Mouse (Mus musculus): ENCODE measurements at regions not wholly inside any gene's neighbourhood (a gene's known extent, or its start where the extent isn't known, plus 50 kb on each side); places are given as distances from the start of the nearest gene placed in this dataset.

DNA sequence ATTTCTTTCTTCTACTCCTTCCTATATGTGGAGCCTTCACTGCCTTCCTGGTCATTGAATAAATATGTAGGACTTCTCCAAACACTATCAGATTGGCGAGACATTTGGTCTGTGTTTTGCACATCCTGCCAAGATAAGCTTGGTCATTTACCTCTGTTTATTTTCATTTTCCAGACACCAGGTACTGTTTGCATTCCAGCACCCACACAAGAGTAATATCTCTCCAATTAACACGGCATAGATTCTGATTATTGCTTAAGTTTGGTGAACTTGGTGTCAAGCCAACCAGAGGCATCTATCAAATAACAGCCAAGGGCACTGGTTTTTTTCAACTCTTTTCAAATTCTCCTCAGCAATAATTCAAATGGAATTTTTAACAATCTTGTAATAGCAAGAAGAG is 229.4 kb upstream of the Mpdz start:
- Histone ChIP-seq H3K4me3 (ENCODE audit: low read depth, low read length) (no peak overlapping the region), H3K9me3 (replicated peaks; ENCODE audit: control insufficient read depth, low read length, poor library complexity, severe bottlenecking) (no peaks in the 10 kb centered on the region), H3K4me1 (ENCODE audit: control insufficient read depth, insufficient read depth, low read length) (no peaks in the 10 kb centered on the region), H3K27ac (ENCODE audit: low read length) (no peak overlapping the region), H3K4me2 (ENCODE audit: low read length) (no peak overlapping the region), H3K36me3 (ENCODE audit: control insufficient read depth, insufficient read depth, low read length) (no peaks in the 10 kb centered on the region), H3K9ac (ENCODE audit: low read depth, low read length) (no peak overlapping the region), H3K27me3 (ENCODE audit: control insufficient read depth, insufficient read depth, low read depth, low read length) (no peaks in the 10 kb centered on the region)
- ATAC-seq, result no peak
- WGBS, result 85% methylated on average over 2 of the region's 2 CpGs

DNA sequence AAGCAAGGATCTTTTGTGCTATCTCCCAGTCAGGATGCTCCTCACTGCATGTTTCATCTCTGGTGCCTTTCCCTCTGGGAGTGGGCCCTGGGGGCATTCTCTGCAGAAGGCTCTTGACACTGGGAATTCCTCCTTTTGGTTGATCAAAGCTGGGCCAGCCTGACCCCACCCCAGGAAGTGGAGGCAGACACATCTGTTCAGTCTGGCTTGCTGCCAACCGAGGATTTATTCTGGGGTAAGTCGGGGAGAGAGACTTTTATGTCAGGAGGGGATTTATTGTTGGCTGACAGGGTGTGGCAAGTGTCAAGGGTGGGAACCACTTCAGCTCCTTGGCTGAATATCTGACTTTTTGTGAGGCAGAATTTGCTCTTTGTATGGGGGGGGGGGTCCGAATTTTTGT is 226.6 kb upstream of the Mpdz start:
- Histone ChIP-seq H3K4me1 (ENCODE audit: control insufficient read depth, insufficient read depth, low read length) (no peaks in the 10 kb centered on the region), H3K4me2 (ENCODE audit: low read length) (no peak overlapping the region), H3K27me3 (ENCODE audit: control insufficient read depth, insufficient read depth, low read depth, low read length) (no peaks in the 10 kb centered on the region), H3K4me3 (ENCODE audit: low read depth, low read length) (no peak overlapping the region), H3K9ac (ENCODE audit: low read depth, low read length) (no peak overlapping the region), H3K9me3 (replicated peaks; ENCODE audit: control insufficient read depth, low read length, poor library complexity, severe bottlenecking) (no peaks in the 10 kb centered on the region), H3K27ac (ENCODE audit: low read length) (no peak overlapping the region), H3K36me3 (ENCODE audit: control insufficient read depth, insufficient read depth, low read length) (no peaks in the 10 kb centered on the region)
- ATAC-seq, result no peak
- WGBS, result 9% methylated on average over 3 of the region's 3 CpGs

DNA sequence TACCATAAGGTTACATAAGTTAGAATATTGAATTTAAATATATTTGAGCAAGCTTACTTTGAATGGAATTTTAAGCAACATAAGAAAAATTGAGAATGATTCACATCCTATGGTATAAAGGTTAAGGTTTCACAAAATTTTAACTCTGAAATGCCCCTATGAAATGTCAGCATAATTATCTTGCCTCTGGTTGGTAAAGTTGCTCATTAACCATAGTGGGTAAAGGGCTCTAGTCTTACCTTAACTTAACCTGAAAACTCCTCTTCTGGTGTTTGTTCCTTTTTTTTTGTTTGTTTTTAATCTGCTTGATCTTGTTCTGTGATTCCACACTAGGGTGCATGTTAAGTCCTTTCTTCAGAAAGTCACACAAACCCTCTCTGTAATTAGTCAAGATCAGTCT is 218.5 kb upstream of the Mpdz start:
- H3K36me3 ChIP-seq (ENCODE audit: control insufficient read depth, insufficient read depth, low read length), result no peaks in the 10 kb centered on the region
- H3K9me3 ChIP-seq (replicated peaks; ENCODE audit: control insufficient read depth, low read length, poor library complexity, severe bottlenecking), result no peaks in the 10 kb centered on the region; the same call in 1 of the 2 replicates

DNA sequence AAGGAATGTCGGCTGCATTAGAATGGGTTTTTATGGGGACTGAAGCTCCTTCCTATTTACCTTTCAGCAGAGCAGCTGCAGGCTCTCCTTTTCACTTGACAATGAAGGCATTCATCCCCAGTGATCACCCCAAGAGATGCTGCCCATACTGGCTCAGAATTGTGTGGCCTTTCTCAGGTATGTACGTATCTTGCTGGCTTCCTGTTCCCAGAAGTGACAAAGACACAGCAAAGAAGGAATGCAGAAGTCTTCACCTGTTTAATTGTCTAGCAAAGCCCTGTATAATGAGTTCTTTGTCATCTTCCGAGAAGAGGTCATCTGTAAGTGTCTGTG is 185.8 kb upstream of the Mpdz start:
- Histone ChIP-seq H3K4me3 (ENCODE audit: low read depth, low read length) (no peak overlapping the region), H3K27ac (ENCODE audit: low read length) (no peak overlapping the region), H3K36me3 (ENCODE audit: control insufficient read depth, insufficient read depth, low read length) (no peaks in the 10 kb centered on the region), H3K9me3 (replicated peaks; ENCODE audit: control insufficient read depth, low read length, poor library complexity, severe bottlenecking) (no peaks in the 10 kb centered on the region), H3K9ac (ENCODE audit: low read depth, low read length) (no peak overlapping the region), H3K4me1 (ENCODE audit: control insufficient read depth, insufficient read depth, low read length) (no peaks in the 10 kb centered on the region), H3K27me3 (ENCODE audit: control insufficient read depth, insufficient read depth, low read depth, low read length) (no peaks in the 10 kb centered on the region), H3K4me2 (ENCODE audit: low read length) (no peak overlapping the region)
- WGBS, result 62% methylated on average over 3 of the region's 3 CpGs
- no peak for ATAC-seq

More for the DNA sequence above, 218.5 kb upstream of the Mpdz start:
- no peak overlapping the region for H3K4me3 ChIP-seq (ENCODE audit: low read depth, low read length)
- H3K27ac ChIP-seq (ENCODE audit: low read length), result no peak overlapping the region
- no peak overlapping the region for H3K4me2 ChIP-seq (ENCODE audit: low read length)
- no peaks in the 10 kb centered on the region for H3K4me1 ChIP-seq (ENCODE audit: control insufficient read depth, insufficient read depth, low read length)
- H3K9ac ChIP-seq (ENCODE audit: low read depth, low read length), result no peak overlapping the region
- ATAC-seq, result no peak
- H3K27me3 ChIP-seq (ENCODE audit: control insufficient read depth, insufficient read depth, low read depth, low read length), result no peaks in the 10 kb centered on the region

DNA sequence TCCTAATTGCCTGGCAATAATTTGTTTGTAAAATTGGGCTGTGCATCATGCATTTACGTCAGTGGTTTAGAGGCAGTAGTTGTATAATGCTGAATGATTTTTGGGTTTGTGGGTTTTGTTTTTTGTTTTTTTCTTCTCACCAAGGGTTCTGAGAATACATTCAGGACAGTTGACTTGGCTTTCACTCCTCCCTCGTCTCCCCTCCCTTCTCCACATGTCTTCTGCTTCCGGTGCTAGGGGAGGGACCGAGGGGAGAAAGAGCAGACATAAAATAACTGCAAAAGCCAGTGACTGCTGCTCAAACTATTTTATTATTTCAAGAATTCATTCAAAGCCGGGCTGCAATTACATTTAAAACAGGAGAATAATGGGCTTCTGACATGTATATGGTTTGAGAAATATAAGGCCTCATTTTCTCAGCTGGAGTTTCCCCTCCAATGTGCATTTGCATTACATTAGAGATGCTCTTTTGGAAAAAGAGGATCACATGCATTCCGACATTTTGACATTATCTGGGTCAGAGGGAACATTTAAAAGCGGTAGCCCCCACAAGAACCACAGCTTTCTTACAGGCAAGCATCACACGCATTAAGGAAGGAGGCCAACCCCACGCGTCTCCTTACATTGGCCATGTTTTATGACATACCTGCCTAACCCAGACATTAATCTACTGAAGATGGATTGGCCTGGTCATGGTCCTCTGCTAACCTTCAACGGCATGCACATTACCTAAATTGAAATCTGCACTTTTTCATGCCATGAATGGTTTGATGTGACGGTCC is 185.3 kb upstream of the Mpdz start:
- Histone ChIP-seq H3K4me2 (ENCODE audit: low read length) (no peak overlapping the region), H3K27me3 (ENCODE audit: control insufficient read depth, insufficient read depth, low read depth, low read length) (no peaks in the 10 kb centered on the region), H3K36me3 (ENCODE audit: control insufficient read depth, insufficient read depth, low read length) (no peaks in the 10 kb centered on the region), H3K4me3 (ENCODE audit: low read depth, low read length) (no peak overlapping the region), H3K9ac (ENCODE audit: low read depth, low read length) (no peak overlapping the region), H3K27ac (ENCODE audit: low read length) (no peak overlapping the region), H3K9me3 (replicated peaks; ENCODE audit: control insufficient read depth, low read length, poor library complexity, severe bottlenecking) (no peaks in the 10 kb centered on the region), H3K4me1 (ENCODE audit: control insufficient read depth, insufficient read depth, low read length) (no peaks in the 10 kb centered on the region)
- no peak for ATAC-seq
- WGBS, result 79% methylated on average over 12 of the region's 12 CpGs

DNA sequence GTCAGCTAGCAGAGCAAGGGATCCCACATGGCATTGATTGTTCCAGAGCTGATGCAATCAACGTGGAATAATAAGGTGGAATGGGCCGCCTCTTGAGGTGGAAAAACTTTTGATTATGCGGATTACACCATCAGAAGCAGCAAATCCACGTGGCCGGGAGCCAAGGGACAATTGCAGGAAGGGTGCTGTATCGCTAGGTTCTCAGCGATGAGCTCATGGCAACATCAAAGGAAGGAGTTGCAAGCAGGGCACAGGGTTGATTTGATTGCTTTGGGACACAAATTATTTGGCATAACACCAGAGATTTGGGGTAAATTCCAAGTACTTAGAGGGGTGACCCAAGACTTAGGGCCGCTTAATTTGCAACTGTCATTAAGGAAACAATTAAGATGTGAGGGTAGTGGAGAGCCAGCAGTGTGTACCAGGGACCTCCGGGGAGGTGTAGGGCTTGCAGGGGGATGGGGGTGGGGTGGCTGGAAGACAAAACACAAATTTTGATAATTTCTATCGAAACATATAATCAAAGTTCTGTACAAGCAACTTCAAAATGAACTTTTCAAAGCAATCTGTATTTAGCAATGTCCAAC is 182.8 kb upstream of the Mpdz start:
- Histone ChIP-seq H3K9ac (ENCODE audit: low read depth, low read length) (no peak overlapping the region), H3K4me1 (ENCODE audit: control insufficient read depth, insufficient read depth, low read length) (no peaks in the 10 kb centered on the region), H3K4me3 (ENCODE audit: low read depth, low read length) (no peak overlapping the region), H3K27ac (ENCODE audit: low read length) (no peak overlapping the region), H3K27me3 (ENCODE audit: control insufficient read depth, insufficient read depth, low read depth, low read length) (no peaks in the 10 kb centered on the region), H3K36me3 (ENCODE audit: control insufficient read depth, insufficient read depth, low read length) (no peaks in the 10 kb centered on the region), H3K9me3 (replicated peaks; ENCODE audit: control insufficient read depth, low read length, poor library complexity, severe bottlenecking) (no peaks in the 10 kb centered on the region), H3K4me2 (ENCODE audit: low read length) (no peak overlapping the region)
- 52% methylated on average over 10 of the region's 10 CpGs for WGBS
- ATAC-seq, result no peak

DNA sequence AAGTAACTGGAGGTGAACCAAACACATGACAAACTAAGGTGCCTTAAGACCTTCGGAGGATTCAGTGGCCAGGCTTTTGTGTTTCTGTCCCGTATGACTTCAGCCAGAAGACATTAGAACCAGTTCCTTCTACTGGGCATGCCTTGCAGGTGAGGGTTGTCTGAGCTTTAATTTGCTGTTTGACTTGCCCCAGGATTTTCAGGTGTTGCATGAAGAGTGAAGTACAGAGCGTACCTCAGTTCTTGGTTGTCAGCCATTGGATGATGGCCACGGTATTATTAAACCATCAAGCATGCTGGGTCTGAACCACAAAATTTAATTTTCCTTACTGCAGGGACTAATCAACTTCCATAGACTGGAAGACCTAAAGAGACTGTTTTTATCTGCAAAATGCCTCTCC is 181.5 kb upstream of the Mpdz start:
- H3K27ac ChIP-seq (ENCODE audit: low read length), result no peak overlapping the region
- no peak for ATAC-seq
- H3K4me2 ChIP-seq (ENCODE audit: low read length), result no peak overlapping the region
- no peaks in the 10 kb centered on the region for H3K27me3 ChIP-seq (ENCODE audit: control insufficient read depth, insufficient read depth, low read depth, low read length)
- no peak overlapping the region for H3K9ac ChIP-seq (ENCODE audit: low read depth, low read length)
- H3K36me3 ChIP-seq (ENCODE audit: control insufficient read depth, insufficient read depth, low read length), result no peaks in the 10 kb centered on the region
- H3K4me3 ChIP-seq (ENCODE audit: low read depth, low read length), result no peak overlapping the region
- no peaks in the 10 kb centered on the region for H3K4me1 ChIP-seq (ENCODE audit: control insufficient read depth, insufficient read depth, low read length)
- no peaks in the 10 kb centered on the region for H3K9me3 ChIP-seq (replicated peaks; ENCODE audit: control insufficient read depth, low read length, poor library complexity, severe bottlenecking)
- WGBS, result 94% methylated on average over 4 of the region's 4 CpGs

DNA sequence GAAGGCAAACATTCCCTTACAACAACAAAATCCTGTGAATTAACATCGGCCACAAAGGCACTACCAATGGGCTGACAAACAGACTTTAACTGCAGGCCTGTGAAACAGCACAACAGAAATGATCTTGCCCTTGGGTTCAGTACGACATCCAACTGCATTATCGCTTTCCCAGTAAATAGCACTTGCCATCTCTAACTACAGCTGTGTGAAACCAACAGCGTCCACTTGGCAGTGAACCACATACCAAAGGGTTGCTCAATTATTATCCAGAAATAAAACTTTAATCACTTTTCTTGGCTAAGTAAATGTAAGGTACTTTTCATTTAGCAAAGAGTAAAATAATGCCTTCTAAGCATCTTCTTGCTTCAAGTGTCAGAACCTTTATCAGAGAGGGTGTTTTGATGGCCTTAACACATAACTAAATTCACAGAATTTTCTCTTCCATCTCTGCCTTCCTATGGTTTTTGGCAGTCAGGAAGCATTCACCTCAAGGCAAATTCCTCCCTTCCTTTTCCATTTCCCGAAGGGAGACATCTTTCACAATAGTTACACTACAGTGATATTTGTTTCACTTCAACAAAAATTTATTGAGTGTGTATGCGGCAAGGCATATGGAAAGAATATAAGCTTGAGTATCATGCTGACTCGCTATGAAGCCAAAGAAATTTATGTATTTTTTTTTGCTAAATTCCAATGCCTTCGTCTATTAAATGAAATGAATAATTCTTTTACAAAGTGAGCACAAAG is 178.9 kb upstream of the Mpdz start:
- H3K4me1 ChIP-seq (ENCODE audit: control insufficient read depth, insufficient read depth, low read length), result no peaks in the 10 kb centered on the region
- no peak overlapping the region for H3K27ac ChIP-seq (ENCODE audit: low read length)
- H3K9me3 ChIP-seq (replicated peaks; ENCODE audit: control insufficient read depth, low read length, poor library complexity, severe bottlenecking), result no peaks in the 10 kb centered on the region
- H3K4me2 ChIP-seq (ENCODE audit: low read length), result no peak overlapping the region
- H3K36me3 ChIP-seq (ENCODE audit: control insufficient read depth, insufficient read depth, low read length), result no peaks in the 10 kb centered on the region
- no peak overlapping the region for H3K9ac ChIP-seq (ENCODE audit: low read depth, low read length)
- 95% methylated on average over 8 of the region's 8 CpGs for WGBS
- H3K27me3 ChIP-seq (ENCODE audit: control insufficient read depth, insufficient read depth, low read depth, low read length), result no peaks in the 10 kb centered on the region
- no peak for ATAC-seq
- no peak overlapping the region for H3K4me3 ChIP-seq (ENCODE audit: low read depth, low read length)

DNA sequence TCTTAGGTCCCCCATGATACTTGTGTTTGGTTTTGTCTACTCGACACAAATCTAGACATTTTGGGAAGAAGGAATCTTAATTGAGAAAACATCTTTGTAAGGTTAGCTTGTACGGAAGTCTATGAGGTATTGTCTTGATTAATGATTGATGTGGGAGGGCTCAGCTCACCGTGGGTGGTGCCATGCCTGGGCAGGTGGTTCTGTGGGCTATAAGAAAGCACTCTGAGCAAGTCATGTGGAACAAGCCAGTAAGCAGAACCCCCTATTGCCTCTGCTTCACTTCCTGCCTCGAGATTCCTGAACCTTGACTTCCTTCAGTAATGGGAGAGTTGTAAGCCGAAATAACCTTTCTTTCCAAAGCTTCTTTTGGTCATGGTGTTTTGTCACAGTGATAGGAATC is 174.6 kb upstream of the Mpdz start:
- Histone ChIP-seq H3K9ac (ENCODE audit: low read depth, low read length) (no peak overlapping the region), H3K4me1 (ENCODE audit: control insufficient read depth, insufficient read depth, low read length) (no peaks in the 10 kb centered on the region), H3K9me3 (replicated peaks; ENCODE audit: control insufficient read depth, low read length, poor library complexity, severe bottlenecking) (no peaks in the 10 kb centered on the region), H3K27me3 (ENCODE audit: control insufficient read depth, insufficient read depth, low read depth, low read length) (no peaks in the 10 kb centered on the region), H3K27ac (ENCODE audit: low read length) (no peak overlapping the region), H3K4me3 (ENCODE audit: low read depth, low read length) (no peak overlapping the region), H3K4me2 (ENCODE audit: low read length) (no peak overlapping the region), H3K36me3 (ENCODE audit: control insufficient read depth, insufficient read depth, low read length) (no peaks in the 10 kb centered on the region)
- no peak for ATAC-seq
- 51% methylated on average over 5 of the region's 5 CpGs for WGBS

Measured in midbrain, embryonic 16.5 days (tissue).